Mouse (Mus musculus) kidney, adult 2 months (tissue): ENCODE results near the gene 3110021N24Rik. TPM values are rescaled to one million over a fixed set of nuclear protein-coding genes. Genes with fewer than 3 reads are reported as not detected.

Source experiments
- DNase-seq: peaks from one replicate; pipeline ENCODE4 v3.0.0; 2021
- H3K27ac ChIP-seq: fragments of 200-500 bp; 2 replicates; pipeline ENCODE4 v1.5.1; 2012; ENCODE audit warnings: low read depth, low read length, control low read depth, inconsistent platforms; ENCODE audit not compliant: insufficient read depth
- H3K27me3 ChIP-seq: fragments of 200-500 bp; replicated peaks from 2 replicates; pipeline ENCODE4 v1.6.1; 2012; ENCODE audit warnings: mild to moderate bottlenecking, moderate library complexity, low read length, inconsistent platforms; ENCODE audit not compliant: control insufficient read depth, insufficient read depth
- H3K36me3 ChIP-seq: fragments of 200-500 bp; 2 replicates; pipeline ENCODE4 v1.6.1; 2012; ENCODE audit warnings: mild to moderate bottlenecking, moderate library complexity, low read length, inconsistent platforms; ENCODE audit not compliant: control insufficient read depth, insufficient read depth
- H3K4me1 ChIP-seq: fragments of 200-500 bp; 2 replicates; pipeline ENCODE4 v1.6.1; 2011; ENCODE audit warnings: low read length; ENCODE audit not compliant: control insufficient read depth, insufficient read depth
- H3K4me3 ChIP-seq: fragments of 200-500 bp; 2 replicates; pipeline ENCODE4 v1.5.1; 2011; ENCODE audit warnings: mild to moderate bottlenecking, low read depth, low read length, control low read depth; ENCODE audit not compliant: insufficient read depth
- CTCF ChIP-seq: fragments of 200-500 bp; conservative IDR thresholded peaks from 2 replicates; pipeline ENCODE4 v1.5.1; 2011; ENCODE audit warnings: low read depth, mild to moderate bottlenecking, control low read depth, low read length, moderate library complexity, mixed read lengths; ENCODE audit not compliant: insufficient read depth, insufficient read length
- POLR2A ChIP-seq: fragments of 200-500 bp; IDR thresholded peaks from one replicate; pipeline ENCODE4 v1.6.1; 2011; ENCODE audit warnings: low read depth, low read length, control low read depth
- WGBS: fragments of 180-500 bp; shearing (Covaris S2); methylation state at CpG from one replicate; pipeline ENCODE4 v1.1.7; 2018; 5-methylcytosine and 5-hydroxymethylcytosine counted together
- polyA plus RNA-seq: library from polyadenylated mRNA; depleted of rRNA; stranded (reverse); fragments of >200 nt; gene quantifications from 2 replicates; pipeline ENCODE4 v1.2.3, GENCODE M21; 2012; rRNA removed

3110021N24Rik gene
- polyA plus RNA-seq, 1 experiment = 0.05 TPM

- WGBS = 90% methylated on average over 1 of the region's 1 CpGs
- no peak for DNase-seq
- Histone ChIP-seq H3K27me3 (no peaks in the 10 kb centered on the region), H3K4me1 (no peaks in the 10 kb centered on the region), H3K36me3 (peaks cover 6% of the 10 kb centered on the region), H3K27ac (no peak overlapping the region), H3K4me3 (no peak overlapping the region)
- TF ChIP-seq CTCF = no peak
- TF ChIP-seq POLR2A = no peak
These were observed 106.6 kb downstream of the 3110021N24Rik start for GRCm38 (mm10) chr4:108826096-108826495.

GRCm38 (mm10) chr4:108826643-108827042 lies 107.2 kb downstream of the 3110021N24Rik start:
- Histone ChIP-seq H3K4me1 (peaks cover under 1% of the 10 kb centered on the region; the same call in 1 of the 2 replicates), H3K27me3 (no peaks in the 10 kb centered on the region), H3K4me3 (no peak overlapping the region), H3K27ac (no peak overlapping the region), H3K36me3 (peaks cover 6% of the 10 kb centered on the region)
- TF ChIP-seq POLR2A = no peak
- no peak for TF ChIP-seq CTCF
- WGBS = 76% methylated on average over 2 of the region's 2 CpGs
- no peak for DNase-seq

GRCm38 (mm10) chr4:108830698-108831097 lies 111.2 kb downstream of the 3110021N24Rik start:
- no peak for DNase-seq
- H3K27ac ChIP-seq = no peak overlapping the region
- 73% methylated on average over 1 of the region's 1 CpGs for WGBS
- no peak overlapping the region for H3K4me3 ChIP-seq
- TF ChIP-seq POLR2A (no peak), CTCF (no peak)
- peaks cover 5% of the 10 kb centered on the region for H3K36me3 ChIP-seq
- peaks cover 7% of the 10 kb centered on the region; the same call in 1 of the 2 replicates for H3K4me1 ChIP-seq
- no peaks in the 10 kb centered on the region for H3K27me3 ChIP-seq

Other genes with a start within 250 kb of the 3110021N24Rik start
- gene Prpf38a, start 140.3 kb upstream of the 3110021N24Rik start, polyA plus RNA-seq = 3.7 and 5.5 TPM in 2 replicates
- gene Orc1, start 140.2 kb upstream of the 3110021N24Rik start, polyA plus RNA-seq = 0.13 TPM in 1 of 2 replicates, not detected in the other
- gene Cc2d1b, start 99.7 kb upstream of the 3110021N24Rik start, polyA plus RNA-seq = 26.4 and 29.2 TPM in 2 replicates
- gene Zfyve9, start 61.1 kb downstream of the 3110021N24Rik start, polyA plus RNA-seq = 5.2 and 6.5 TPM in 2 replicates
- 12.7 and 16.7 TPM in 2 replicates for gene Btf3l4, start 114.0 kb downstream of the 3110021N24Rik start, polyA plus RNA-seq
- gene Txndc12, start 115.0 kb downstream of the 3110021N24Rik start, polyA plus RNA-seq = 22.5 and 25.3 TPM in 2 replicates
- gene Kti12, start 128.1 kb downstream of the 3110021N24Rik start, polyA plus RNA-seq = 27.3 and 28.6 TPM in 2 replicates
- 0.15 TPM in 1 of 2 replicates, not detected in the other for gene A730015C16Rik, start 129.0 kb downstream of the 3110021N24Rik start, polyA plus RNA-seq
- gene Rab3b, start 159.4 kb downstream of the 3110021N24Rik start, polyA plus RNA-seq = 20.3 and 22.2 TPM in 2 replicates